Mouse (Mus musculus) C3H10T1/2 (cell line): ENCODE measurements around the gene Tyro3. TPM values are rescaled to one million over a fixed set of nuclear protein-coding genes. Genes with fewer than 3 reads are reported as not detected.

Source experiments
- polyA plus RNA-seq, 2 experiments: library from polyadenylated mRNA; unstranded; fragments of >200 nt; fragmentation: generic; extraction: Trizol; gene quantifications; one replicate each; pipeline ENCODE4 v1.2.1; 2012; ENCODE audit warnings: missing spikeins in 2 of 2

Tyro3 gene
- 1 to 10 TPM; 5.6 to 7.1 TPM for polyA plus RNA-seq

GRCm38 (mm10) chr2:119797279-119797783, at the start of gene Tyro3:
Gene Tyro3, plus strand, starts transcription at chr2:119797733.

GRCm38 (mm10) chr2:119760251-119760650, 37.3 kb upstream of the Tyro3 start, which contains the start of gene Ltk:
Gene Ltk, minus strand, starts transcription at chr2:119760431.

GRCm38 (mm10) chr2:119787206-119787883, 10.2 kb upstream of the Tyro3 start, which contains the start of gene Rpap1:
Gene Rpap1, minus strand, starts transcription at chr2:119787537.

Other genes starting within 250 kb of the Tyro3 start
- gene Nusap1, start 179.4 kb upstream of the Tyro3 start, polyA plus RNA-seq: 1 to 10 TPM in 1 of 2 experiments, under 1 TPM in 1; 0.81 to 9.5 TPM
- gene Oip5, start 179.3 kb upstream of the Tyro3 start, polyA plus RNA-seq: 1 to 10 TPM; 1.1 to 5.9 TPM
- gene Ndufaf1, start 134.9 kb upstream of the Tyro3 start, polyA plus RNA-seq: 10 to 100 TPM in 1 of 2 experiments, 1 to 10 TPM in 1; 5.7 to 15.6 TPM
- 10 to 100 TPM in 1 of 2 experiments, 1 to 10 TPM in 1; 3.2 to 16.4 TPM for gene Rtf1, start 122.7 kb upstream of the Tyro3 start, polyA plus RNA-seq
- gene Itpka, start 55.4 kb upstream of the Tyro3 start, polyA plus RNA-seq: under 1 TPM; 0.20 to 0.44 TPM
- gene Ltk, start 37.3 kb upstream of the Tyro3 start, polyA plus RNA-seq: under 1 TPM in 1 of 2 experiments, not detected in 1; 0.02 TPM
- 10 to 100 TPM in 1 of 2 experiments, 1 to 10 TPM in 1; 6.8 to 12.2 TPM for gene Rpap1, start 10.2 kb upstream of the Tyro3 start, polyA plus RNA-seq
- 1 to 10 TPM in 1 of 2 experiments, under 1 TPM in 1; 0.19 to 1.3 TPM for gene Mga, start 99.5 kb downstream of the Tyro3 start, polyA plus RNA-seq
- gene Mapkbp1, start 175.0 kb downstream of the Tyro3 start, polyA plus RNA-seq: 1 to 10 TPM in 1 of 2 experiments, under 1 TPM in 1; 0.89 to 8.1 TPM
- 1 to 10 TPM; 7.5 to 9.5 TPM for gene Jmjd7, start 229.8 kb downstream of the Tyro3 start, polyA plus RNA-seq
- 1 to 10 TPM in 1 of 2 experiments, under 1 TPM in 1; 0.16 to 1.9 TPM for gene Gm28042, start 229.8 kb downstream of the Tyro3 start, polyA plus RNA-seq
- under 1 TPM; 0.01 to 0.83 TPM for gene Pla2g4b, start 235.7 kb downstream of the Tyro3 start, polyA plus RNA-seq